Mouse (Mus musculus) forebrain, postnatal 0 days (tissue): ENCODE measurements around the gene Ccdc107. TPM values are rescaled to one million over a fixed set of nuclear protein-coding genes. Genes with fewer than 3 reads are reported as not detected.
A peak's percentile ranks its signal among the peaks of the same experiment; 100 is the strongest.

Experiments
- ATAC-seq: fragments of 200-750 bp; cut with Nextera tagmentation; 2 replicates; pipeline ENCODE4 v1.8.0; 2017; ENCODE audit warnings: mild to moderate bottlenecking, moderate library complexity
- DNase-seq: peaks from one replicate; pipeline ENCODE4 v3.0.0-alpha.2; 2015
- H3K27ac ChIP-seq: fragments of 300-500 bp; sonication (generic); 2 replicates; pipeline ENCODE4 v1.5.1; 2014; ENCODE audit warnings: low read depth, mild to moderate bottlenecking, antibody characterized with exemption, low read length, moderate library complexity, mixed read lengths
- H3K27me3 ChIP-seq: fragments of 300-500 bp; sonication (generic); 2 replicates; pipeline ENCODE4 v1.6.1; 2014; ENCODE audit warnings: mild to moderate bottlenecking, low read length, mixed read lengths; ENCODE audit not compliant: insufficient read depth
- H3K36me3 ChIP-seq: fragments of 300-500 bp; sonication (generic); 2 replicates; pipeline ENCODE4 v1.6.1; 2014; ENCODE audit warnings: mild to moderate bottlenecking, moderate library complexity; ENCODE audit not compliant: insufficient read depth
- H3K4me1 ChIP-seq: fragments of 300-500 bp; sonication (generic); 2 replicates; pipeline ENCODE4 v1.6.1; 2014; ENCODE audit warnings: antibody characterized with exemption; ENCODE audit not compliant: insufficient read depth
- H3K4me2 ChIP-seq: fragments of 300-500 bp; sonication (generic); 2 replicates; pipeline ENCODE4 v1.6.1; 2014; ENCODE audit warnings: low read depth, mild to moderate bottlenecking, moderate library complexity
- H3K4me3 ChIP-seq: fragments of 300-500 bp; sonication (generic); 2 replicates; pipeline ENCODE4 v1.5.1; 2014; ENCODE audit warnings: low read depth, low read length, mixed read lengths
- H3K9ac ChIP-seq: fragments of 300-500 bp; sonication (generic); 2 replicates; pipeline ENCODE4 v1.6.1; 2014; ENCODE audit warnings: mild to moderate bottlenecking
- H3K9me3 ChIP-seq: fragments of 300-500 bp; sonication (generic); 2 replicates; pipeline ENCODE4 v1.6.1; 2016; ENCODE audit warnings: low read length
- CTCF ChIP-seq: sonication (generic); IDR thresholded peaks from 2 replicates; pipeline ENCODE4 v1.5.1; 2016; ENCODE audit warnings: antibody characterized with exemption, control low read depth, low read depth
- WGBS: fragments of 180-500 bp; shearing (Covaris S2); extraction: QIAGEN DNeasy Blood & Tissue Kit; methylation state at CpG from one replicate; pipeline ENCODE4 v1.1.7; 2014; 5-methylcytosine and 5-hydroxymethylcytosine counted together
- polyA plus RNA-seq: library from polyadenylated mRNA; unstranded; fragments of >200 nt; fragmentation: Nextera tagmentation; extraction: Ambion mirVana; gene quantifications from 2 replicates; pipeline ENCODE4 v1.2.1, GENCODE M21; 2015
- total RNA-seq: library from RNA; depleted of rRNA; stranded (reverse); fragments of >200 nt; gene quantifications from 2 replicates; pipeline ENCODE4 v1.2.3, GENCODE M21; 2014

Gene Ccdc107
- total and polyA plus RNA-seq, 2 experiments from 2014 or later, result 57.3 to 92.2 TPM

- 42% methylated on average over 6 of the region's 6 CpGs for WGBS
- H3K4me3 ChIP-seq, result no peak overlapping the region
- H3K27me3 ChIP-seq, result no peaks in the 10 kb centered on the region
- no peak for TF ChIP-seq CTCF
- ATAC-seq (no peak), DNase-seq (no peak)
- H3K27ac ChIP-seq, result no peak overlapping the region
- H3K4me1 ChIP-seq, result no peaks in the 10 kb centered on the region
- no peak overlapping the region for H3K9ac ChIP-seq
- no peaks in the 10 kb centered on the region for H3K9me3 ChIP-seq
- H3K4me2 ChIP-seq, result no peak overlapping the region
- H3K36me3 ChIP-seq, result peaks cover 7% of the 10 kb centered on the region; the same call in 1 of the 2 replicates
These were observed 3.9 kb downstream of the Ccdc107 start for GRCm38 (mm10) chr4:43496587-43496986.

DNA sequence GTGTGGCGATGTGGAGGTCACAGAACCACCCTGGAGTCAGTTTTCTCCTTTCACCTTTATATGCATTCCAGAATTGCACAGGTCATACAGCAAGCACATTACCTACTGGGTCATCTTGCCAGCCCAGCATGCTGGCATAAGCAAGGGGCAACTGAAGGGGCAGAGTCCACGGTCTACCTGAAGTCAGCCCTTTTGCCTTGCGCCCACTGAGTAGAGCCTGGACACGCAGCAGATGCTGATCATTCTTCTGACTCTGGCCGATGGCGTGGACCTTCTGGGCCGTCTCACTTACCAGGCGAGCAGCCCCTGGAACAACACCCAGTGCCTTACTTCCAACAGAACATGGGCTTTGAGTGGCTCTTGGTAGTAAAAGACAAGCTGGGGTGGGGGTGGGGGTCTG, 4.7 kb downstream of the Ccdc107 start:
- no peak for TF ChIP-seq CTCF
- 92% methylated on average over 8 of the region's 8 CpGs for WGBS
- H3K4me2 ChIP-seq, result no peak overlapping the region

GRCm38 (mm10) chr4:43497946-43498345, 5.2 kb downstream of the Ccdc107 start:
- 80% methylated on average over 4 of the region's 4 CpGs for WGBS
- TF ChIP-seq CTCF, result no peak
- no peak overlapping the region for H3K9ac ChIP-seq
- H3K27me3 ChIP-seq, result no peaks in the 10 kb centered on the region
- DNase-seq, result no peak
- H3K9me3 ChIP-seq, result no peaks in the 10 kb centered on the region
- H3K4me3 ChIP-seq, result no peak overlapping the region
- no peak for ATAC-seq
- no peaks in the 10 kb centered on the region for H3K4me1 ChIP-seq
- no peak overlapping the region for H3K4me2 ChIP-seq
- no peak overlapping the region for H3K27ac ChIP-seq
- H3K36me3 ChIP-seq, result peaks cover 7% of the 10 kb centered on the region; the same call in 1 of the 2 replicates

More for the DNA sequence above, 4.7 kb downstream of the Ccdc107 start:
- Histone ChIP-seq H3K4me3 (no peak overlapping the region), H3K4me1 (no peaks in the 10 kb centered on the region), H3K27ac (no peak overlapping the region), H3K9ac (no peak overlapping the region), H3K9me3 (no peaks in the 10 kb centered on the region), H3K36me3 (peaks cover 7% of the 10 kb centered on the region; the same call in 1 of the 2 replicates), H3K27me3 (no peaks in the 10 kb centered on the region)
- DNase-seq (no peak), ATAC-seq (no peak)

GRCm38 (mm10) chr4:43498983-43499382, 6.3 kb downstream of the Ccdc107 start:
- peak overlapping the region; percentile 83 for H3K4me2 ChIP-seq
- peak; percentile 57 for TF ChIP-seq CTCF
- no peaks in the 10 kb centered on the region for H3K27me3 ChIP-seq
- H3K27ac ChIP-seq, result no peak overlapping the region
- H3K36me3 ChIP-seq, result peaks cover 7% of the 10 kb centered on the region; the same call in 1 of the 2 replicates
- ATAC-seq, result peak; percentile 39; the same call in 1 of the 2 replicates
- no peaks in the 10 kb centered on the region for H3K9me3 ChIP-seq
- no peaks in the 10 kb centered on the region for H3K4me1 ChIP-seq
- DNase-seq, result peak; percentile 20
- H3K9ac ChIP-seq, result peak overlapping the region; percentile 48
- WGBS, result 11% methylated on average over 8 of the region's 8 CpGs
- H3K4me3 ChIP-seq, result peak overlapping the region; percentile 50

DNA sequence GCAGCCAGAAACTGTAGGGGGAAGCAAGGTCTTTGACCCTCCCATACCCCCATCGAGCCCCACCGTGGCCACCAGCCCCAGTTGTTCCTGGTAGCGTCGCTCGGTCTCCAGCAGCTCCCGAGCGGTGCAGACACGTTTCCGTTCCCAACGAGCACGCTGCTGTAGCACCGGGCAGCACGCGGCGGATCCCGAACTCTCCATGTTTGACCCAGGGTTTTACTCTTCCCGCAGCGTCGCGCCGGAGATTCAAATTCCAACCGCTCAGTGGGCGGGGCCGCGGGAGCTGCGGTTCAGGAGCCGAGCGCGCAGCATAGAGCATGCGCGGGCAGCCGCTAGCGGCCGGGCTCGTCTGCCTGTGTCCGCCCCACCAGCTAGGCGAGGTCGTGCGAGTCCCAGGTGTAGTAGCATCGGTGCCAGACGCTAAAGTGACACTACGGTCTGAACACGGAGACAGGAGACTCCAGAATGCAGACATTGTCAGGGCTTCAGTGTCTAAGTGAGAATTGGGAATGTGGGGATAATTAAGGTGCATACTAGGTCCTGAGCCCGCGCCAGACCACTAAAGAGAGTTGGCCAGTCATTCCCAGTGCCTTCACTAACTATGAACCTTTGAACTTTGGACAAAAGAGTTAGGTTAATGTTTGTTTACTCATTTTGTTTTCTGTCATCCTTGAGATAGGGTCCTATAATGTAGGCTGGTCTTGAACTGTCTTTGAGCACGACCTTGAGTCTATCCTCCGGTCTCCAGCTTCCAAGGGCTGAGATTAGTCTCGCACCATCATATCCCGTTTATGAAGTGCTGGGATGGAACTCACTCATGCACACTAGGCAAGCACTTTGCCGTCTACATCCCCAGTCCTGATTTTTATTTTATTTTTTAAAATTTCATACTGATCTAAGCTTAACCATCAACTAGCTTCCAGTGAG, 7.0 kb downstream of the Ccdc107 start, which contains the start of gene Arhgef39:
Gene Arhgef39 (minus strand): TSS at position 289 of the 927 bp plus-strand sequence.
- ATAC-seq (peak; percentile 93), DNase-seq (peak; percentile 85)
- Histone ChIP-seq H3K9ac (peak within 1 kb of the TSS; percentile 48), H3K4me2 (peak within 1 kb of the TSS; percentile 83), H3K27ac (no peak within 1 kb of the TSS; the same call in 1 of the 2 replicates), H3K36me3 (peaks cover 7% of the 10 kb centered on the region; the same call in 1 of the 2 replicates), H3K4me3 (peak within 1 kb of the TSS; percentile 50), H3K9me3 (no peaks in the 10 kb centered on the region), H3K4me1 (no peaks in the 10 kb centered on the region), H3K27me3 (no peaks in the 10 kb centered on the region)
- WGBS, result 7% methylated on average over 50 of the region's 50 CpGs
- no peak for TF ChIP-seq CTCF

DNA sequence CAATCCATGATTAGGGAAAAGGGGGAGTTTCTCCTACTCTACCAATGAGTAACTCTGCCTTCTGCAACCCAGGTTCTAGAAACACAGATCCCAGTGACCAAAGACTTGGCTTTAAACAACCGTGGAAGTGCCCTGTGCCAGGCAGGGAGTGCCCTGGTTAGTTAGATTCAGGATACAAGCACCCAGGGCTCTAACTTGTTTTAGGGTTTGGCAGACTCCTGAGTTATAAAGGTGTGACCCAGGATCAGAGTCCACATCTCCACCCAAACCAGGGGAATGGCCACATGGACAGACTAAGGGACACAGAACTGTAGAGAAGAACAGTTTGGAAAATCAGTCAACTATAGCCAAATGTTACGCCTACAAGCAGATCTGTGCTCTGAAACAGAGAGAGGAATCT, 10.3 kb downstream of the Ccdc107 start:
- H3K4me3 ChIP-seq, result no peak overlapping the region
- ATAC-seq (no peak), DNase-seq (no peak)
- 86% methylated on average over 2 of the region's 2 CpGs for WGBS
- H3K4me1 ChIP-seq, result no peaks in the 10 kb centered on the region
- H3K36me3 ChIP-seq, result no peaks in the 10 kb centered on the region
- H3K27ac ChIP-seq, result no peak overlapping the region
- no peak overlapping the region for H3K4me2 ChIP-seq
- H3K9me3 ChIP-seq, result no peaks in the 10 kb centered on the region
- TF ChIP-seq CTCF, result no peak
- H3K9ac ChIP-seq, result no peak overlapping the region
- H3K27me3 ChIP-seq, result no peaks in the 10 kb centered on the region; the same call in 1 of the 2 replicates

DNA sequence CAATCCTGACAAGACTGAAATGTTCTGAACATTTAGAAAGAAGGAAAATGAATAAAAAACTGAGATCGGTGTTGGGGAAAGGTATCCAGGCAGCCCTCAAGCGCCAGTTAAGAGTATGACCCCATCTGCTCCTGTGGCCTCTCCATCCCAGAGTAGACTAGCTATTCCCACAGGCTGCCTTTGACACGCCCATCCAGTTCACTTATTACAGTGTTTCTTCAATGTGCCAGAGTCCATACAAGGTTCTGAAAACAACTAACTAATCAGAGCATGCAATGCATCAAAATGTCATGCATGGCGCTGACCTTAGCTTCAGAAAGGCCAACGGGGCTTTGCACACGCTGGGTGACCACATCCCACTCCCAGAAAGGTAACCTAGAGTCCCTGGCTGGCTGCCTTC, 10.8 kb downstream of the Ccdc107 start:
- H3K4me1 ChIP-seq, result 0 out of 2 replicates have a peak, but pooled peaks cover 2% of the 10 kb centered on the region
- no peak overlapping the region for H3K9ac ChIP-seq
- H3K27ac ChIP-seq, result no peak overlapping the region
- no peaks in the 10 kb centered on the region; the same call in 1 of the 2 replicates for H3K27me3 ChIP-seq
- H3K9me3 ChIP-seq, result no peaks in the 10 kb centered on the region
- DNase-seq, result no peak
- no peak overlapping the region for H3K4me2 ChIP-seq
- 83% methylated on average over 6 of the region's 6 CpGs for WGBS
- no peak overlapping the region for H3K4me3 ChIP-seq
- H3K36me3 ChIP-seq, result no peaks in the 10 kb centered on the region
- TF ChIP-seq CTCF, result no peak
- no peak for ATAC-seq
